Mouse (Mus musculus) neural tube, embryonic 14.5 days (tissue): Measurements from ENCODE around the gene Sfrp4. TPM values are rescaled to one million over a fixed set of nuclear protein-coding genes. Genes with fewer than 3 reads are reported as not detected.

Experiments
- ATAC-seq: fragments of 200-750 bp; cut with Nextera tagmentation; 2 replicates; pipeline ENCODE4 v1.8.0; 2017; ENCODE audit warnings: low read depth, mild to moderate bottlenecking, moderate TSS enrichment, moderate library complexity
- H3K27ac ChIP-seq: fragments of 300-500 bp; sonication (generic); 2 replicates; pipeline ENCODE4 v1.5.1; 2014; ENCODE audit warnings: low read depth, mild to moderate bottlenecking, control low read depth, low read length, moderate library complexity, mixed read lengths
- H3K27me3 ChIP-seq: fragments of 300-500 bp; sonication (generic); 2 replicates; pipeline ENCODE4 v1.6.1; 2014; ENCODE audit warnings: low read length; ENCODE audit not compliant: control insufficient read depth, insufficient read depth
- H3K36me3 ChIP-seq: fragments of 300-500 bp; sonication (generic); 2 replicates; pipeline ENCODE4 v1.6.1; 2014; ENCODE audit warnings: low read length, mixed read lengths; ENCODE audit not compliant: control insufficient read depth, insufficient read depth
- H3K4me1 ChIP-seq: fragments of 300-500 bp; sonication (generic); 2 replicates; pipeline ENCODE4 v1.6.1; 2014; ENCODE audit warnings: low read length; ENCODE audit not compliant: control insufficient read depth, insufficient read depth
- H3K4me2 ChIP-seq: fragments of 300-500 bp; sonication (generic); 2 replicates; pipeline ENCODE4 v1.6.1; 2014; ENCODE audit warnings: mild to moderate bottlenecking, low read depth, low read length, control low read depth
- H3K4me3 ChIP-seq: fragments of 300-500 bp; sonication (generic); 2 replicates; pipeline ENCODE4 v1.5.1; 2014; ENCODE audit warnings: low read depth, low read length, control low read depth, mixed read lengths
- H3K9ac ChIP-seq: fragments of 300-500 bp; sonication (generic); replicated peaks from 2 replicates; pipeline ENCODE4 v1.6.1; 2014; ENCODE audit warnings: low read depth, mild to moderate bottlenecking, control low read depth, low read length, mixed read lengths
- H3K9me3 ChIP-seq: fragments of 300-500 bp; sonication (generic); 2 replicates; pipeline ENCODE4 v1.6.1; 2016; ENCODE audit warnings: low read length; ENCODE audit not compliant: control insufficient read depth
- WGBS: fragments of 180-500 bp; shearing (Covaris S2); extraction: QIAGEN DNeasy Blood & Tissue Kit; methylation state at CpG from one replicate; pipeline ENCODE4 v1.1.7; 2014; 5-methylcytosine and 5-hydroxymethylcytosine counted together
- polyA plus RNA-seq: library from polyadenylated mRNA; unstranded; fragments of >200 nt; fragmentation: Nextera tagmentation; extraction: Ambion mirVana; gene quantifications from 2 replicates; pipeline ENCODE4 v1.2.1, GENCODE M21; 2014

Sfrp4 gene
- polyA plus RNA-seq, 1 experiment from 2014 or later: 3.2 TPM

- no peaks in the 10 kb centered on the region for H3K27me3 ChIP-seq
- H3K36me3 ChIP-seq: no peaks in the 10 kb centered on the region
- H3K9me3 ChIP-seq: no peaks in the 10 kb centered on the region
- 54% methylated on average over 4 of the region's 4 CpGs for WGBS
- H3K4me3 ChIP-seq: no peak overlapping the region
- no peak; the same call in 1 of the 2 replicates for ATAC-seq
- H3K4me1 ChIP-seq: no peaks in the 10 kb centered on the region
- H3K27ac ChIP-seq: no peak overlapping the region
- H3K9ac ChIP-seq: no peak overlapping the region
- H3K4me2 ChIP-seq: no peak overlapping the region
Measured at GRCm38 (mm10) chr13:19668355-19669140, 45.6 kb downstream of the Sfrp4 start.

DNA sequence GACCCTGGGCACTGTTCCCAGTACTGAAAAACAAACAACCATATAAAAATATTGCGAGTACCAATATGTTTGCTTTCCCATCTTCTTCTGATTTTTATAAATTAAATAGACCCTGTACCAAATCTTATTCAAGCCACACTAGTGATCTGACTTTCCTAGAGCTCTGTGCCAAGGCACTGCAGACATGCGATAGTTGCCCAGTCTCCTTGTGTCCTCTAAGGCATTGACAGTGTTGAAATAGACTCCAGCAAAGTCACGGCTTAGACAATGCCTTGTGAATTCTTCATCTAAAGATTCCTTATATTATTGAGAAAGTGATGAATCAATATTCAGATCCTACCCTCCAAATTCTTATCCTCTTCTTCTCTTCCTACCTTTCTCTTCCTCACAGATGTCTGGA is 51.1 kb downstream of the Sfrp4 start:
- no peaks in the 10 kb centered on the region for H3K9me3 ChIP-seq
- no peak for ATAC-seq
- H3K4me1 ChIP-seq: no peaks in the 10 kb centered on the region

DNA sequence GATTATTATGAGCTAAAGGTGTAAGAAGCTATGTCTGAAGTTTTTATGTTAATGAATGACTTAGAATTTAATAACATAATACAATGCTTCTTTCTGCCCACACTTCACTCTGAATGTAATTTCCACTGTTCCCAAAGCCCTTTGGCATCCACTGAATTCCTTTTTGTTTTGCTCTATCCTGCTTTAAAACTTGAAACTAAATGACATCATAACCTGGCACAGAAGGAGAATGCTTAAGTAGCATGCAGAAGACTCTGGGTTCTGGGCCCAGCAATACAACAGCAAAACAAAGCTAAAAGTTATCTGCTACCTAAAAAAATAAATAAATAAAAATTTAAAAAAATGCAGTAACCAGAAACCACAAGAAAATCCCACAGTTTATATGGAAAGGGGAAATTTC is 51.7 kb downstream of the Sfrp4 start:
- H3K27ac ChIP-seq: no peak overlapping the region
- no peaks in the 10 kb centered on the region for H3K27me3 ChIP-seq
- ATAC-seq: no peak
- H3K36me3 ChIP-seq: no peaks in the 10 kb centered on the region
- no peak overlapping the region for H3K9ac ChIP-seq
- no peaks in the 10 kb centered on the region for H3K9me3 ChIP-seq
- H3K4me2 ChIP-seq: no peak overlapping the region
- H3K4me3 ChIP-seq: no peak overlapping the region
- H3K4me1 ChIP-seq: no peaks in the 10 kb centered on the region

More for the DNA sequence above, 51.1 kb downstream of the Sfrp4 start:
- 89% methylated on average over 3 of the region's 3 CpGs for WGBS
- Histone ChIP-seq H3K4me3 (no peak overlapping the region), H3K36me3 (no peaks in the 10 kb centered on the region), H3K9ac (no peak overlapping the region), H3K27me3 (no peaks in the 10 kb centered on the region), H3K4me2 (no peak overlapping the region), H3K27ac (no peak overlapping the region)

Other genes with a start within 250 kb of the Sfrp4 start
- 220 and 225 TPM in 2 replicates for gene Stard3nl, start 227.3 kb upstream of the Sfrp4 start, polyA plus RNA-seq
- gene Epdr1, start 3.2 kb upstream of the Sfrp4 start, polyA plus RNA-seq: 20.7 TPM in 2 replicates
- not detected in 2 replicates for gene Nme8, start 74.7 kb downstream of the Sfrp4 start, polyA plus RNA-seq
- gene Gpr141, start 201.2 kb downstream of the Sfrp4 start, polyA plus RNA-seq: not detected in 2 replicates